Mouse (Mus musculus): ENCODE measurements around the gene Vrk2.

- TF ChIP-seq ZC3H11A (IDR thresholded peaks at IDR 0.05; ENCODE audit: borderline replicate concordance, low read depth, low read length) (no peak), CHD2 (IDR thresholded peaks at IDR 0.05; ENCODE audit: low read depth, low read length) (no peak), ZNF384 (IDR thresholded peaks at IDR 0.05; ENCODE audit: low read depth, low read length) (no peak)
Observed at GRCm38 (mm10) chr11:26532994-26533827, 60.6 kb downstream of the Vrk2 start.
